Mouse (Mus musculus): ENCODE measurements around the gene Gm20708. TPM values are rescaled to one million over a fixed set of nuclear protein-coding genes. Genes with fewer than 3 reads are reported as not detected.

The Gm20708 gene
- polyA plus RNA-seq (2016; fragmentation: Nextera tagmentation; extraction: Ambion mirVana), result 0.23 and 0.27 TPM in 2 replicates

- Histone ChIP-seq H3K4me1 (peaks cover 82% of the 10 kb centered on the region), H3K9ac (peak within 1 kb of the TSS; percentile 94), H3K36me3 (peaks cover 77% of the 10 kb centered on the region)
Observed at GRCm38 (mm10) chr11:117809407-117810311, at the start of gene Gm20708, which contains the start of gene Syngr2. Gene Gm20708 (plus strand): TSS chr11:117809668. Gene Syngr2 (plus strand): TSS chr11:117809668.

GRCm38 (mm10) chr11:117760374-117761119 lies 48.9 kb upstream of the Gm20708 start:
- Histone ChIP-seq H3K4me1 (no peaks in the 10 kb centered on the region), H3K4me2 (no peak overlapping the region), H3K27me3 (replicated peaks) (no peaks in the 10 kb centered on the region), H3K27ac (no peak overlapping the region), H3K9me3 (replicated peaks) (no peaks in the 10 kb centered on the region), H3K9ac (no peak overlapping the region), H3K36me3 (peaks cover 91% of the 10 kb centered on the region), H3K4me3 (no peak overlapping the region)
- WGBS (ENCODE audit: insufficient replicate concordance), result 94% methylated on average over 26 of the region's 26 CpGs
- no peak for ATAC-seq

More at GRCm38 (mm10) chr11:117809407-117810311, at the start of gene Gm20708, which contains the start of gene Syngr2:
- peak within 1 kb of the TSS; percentile 90 for H3K27ac ChIP-seq
- peak; percentile 73 for ATAC-seq
- H3K4me2 ChIP-seq, result peak within 1 kb of the TSS; percentile 95
- no peaks in the 10 kb centered on the region for H3K9me3 ChIP-seq (replicated peaks)
- no peaks in the 10 kb centered on the region for H3K27me3 ChIP-seq (replicated peaks)
- peak within 1 kb of the TSS; percentile 85 for H3K4me3 ChIP-seq
- WGBS (ENCODE audit: insufficient replicate concordance), result under 1% methylated on average over 57 of the region's 75 CpGs

- ATAC-seq, result no peak
- no peak overlapping the region for H3K4me3 ChIP-seq
- no peaks in the 10 kb centered on the region for H3K4me1 ChIP-seq
- H3K27ac ChIP-seq, result no peak overlapping the region
- no peak overlapping the region for H3K9ac ChIP-seq
- H3K36me3 ChIP-seq, result peaks cover 91% of the 10 kb centered on the region
- H3K9me3 ChIP-seq (replicated peaks), result no peaks in the 10 kb centered on the region
- no peak overlapping the region for H3K4me2 ChIP-seq
- 90% methylated on average over 13 of the region's 13 CpGs for WGBS (ENCODE audit: insufficient replicate concordance)
- no peaks in the 10 kb centered on the region for H3K27me3 ChIP-seq (replicated peaks)
Observed at GRCm38 (mm10) chr11:117761801-117762200, 47.7 kb upstream of the Gm20708 start.

- no peaks in the 10 kb centered on the region for H3K9me3 ChIP-seq (replicated peaks)
- no peak overlapping the region for H3K4me2 ChIP-seq
- no peaks in the 10 kb centered on the region for H3K27me3 ChIP-seq (replicated peaks)
- H3K9ac ChIP-seq, result no peak overlapping the region
- no peak overlapping the region for H3K27ac ChIP-seq
- H3K36me3 ChIP-seq, result peaks cover 91% of the 10 kb centered on the region
- H3K4me1 ChIP-seq, result no peaks in the 10 kb centered on the region
- no peak overlapping the region for H3K4me3 ChIP-seq
- no peak for ATAC-seq
- 80% methylated on average over 12 of the region's 12 CpGs for WGBS (ENCODE audit: insufficient replicate concordance)
Observed at GRCm38 (mm10) chr11:117762246-117762645, 47.2 kb upstream of the Gm20708 start.

- Histone ChIP-seq H3K9me3 (replicated peaks) (no peaks in the 10 kb centered on the region), H3K4me3 (no peak overlapping the region), H3K27ac (no peak overlapping the region), H3K4me1 (peaks cover 7% of the 10 kb centered on the region; the same call in 1 of the 2 replicates), H3K36me3 (peaks cover 91% of the 10 kb centered on the region), H3K9ac (no peak overlapping the region), H3K27me3 (replicated peaks) (no peaks in the 10 kb centered on the region), H3K4me2 (no peak overlapping the region)
- WGBS (ENCODE audit: insufficient replicate concordance), result 85% methylated on average over 9 of the region's 9 CpGs
- 0 out of 2 replicates have a peak, but pooled peaks have one; percentile 8 for ATAC-seq
Observed at GRCm38 (mm10) chr11:117764319-117764718, 45.1 kb upstream of the Gm20708 start.

GRCm38 (mm10) chr11:117765361-117765760 lies 44.1 kb upstream of the Gm20708 start:
- Histone ChIP-seq H3K36me3 (peaks cover 91% of the 10 kb centered on the region), H3K9me3 (replicated peaks) (no peaks in the 10 kb centered on the region), H3K4me1 (peaks cover 8% of the 10 kb centered on the region; the same call in 1 of the 2 replicates), H3K27me3 (replicated peaks) (no peaks in the 10 kb centered on the region), H3K27ac (no peak overlapping the region), H3K4me3 (no peak overlapping the region), H3K4me2 (no peak overlapping the region), H3K9ac (no peak overlapping the region)
- WGBS (ENCODE audit: insufficient replicate concordance), result 86% methylated on average over 5 of the region's 5 CpGs
- ATAC-seq, result peak; percentile 16; the same call in 1 of the 2 replicates

- Histone ChIP-seq H3K4me2 (no peak overlapping the region), H3K4me1 (peaks cover 8% of the 10 kb centered on the region; the same call in 1 of the 2 replicates), H3K36me3 (peaks cover 91% of the 10 kb centered on the region), H3K9me3 (replicated peaks) (no peaks in the 10 kb centered on the region), H3K27me3 (replicated peaks) (no peaks in the 10 kb centered on the region), H3K4me3 (no peak overlapping the region), H3K9ac (no peak overlapping the region), H3K27ac (no peak overlapping the region)
- no peak for ATAC-seq
- 88% methylated on average over 3 of the region's 3 CpGs for WGBS (ENCODE audit: insufficient replicate concordance)
Observed at GRCm38 (mm10) chr11:117766275-117766674, 43.2 kb upstream of the Gm20708 start.

- Histone ChIP-seq H3K9me3 (replicated peaks) (no peaks in the 10 kb centered on the region), H3K4me2 (no peak overlapping the region), H3K4me3 (no peak overlapping the region), H3K4me1 (peaks cover 15% of the 10 kb centered on the region), H3K27ac (no peak overlapping the region), H3K9ac (no peak overlapping the region), H3K27me3 (replicated peaks) (no peaks in the 10 kb centered on the region), H3K36me3 (peaks cover 100% of the 10 kb centered on the region)
- no peak for ATAC-seq
- 83% methylated on average over 20 of the region's 20 CpGs for WGBS (ENCODE audit: insufficient replicate concordance)
Observed at GRCm38 (mm10) chr11:117768725-117769682, 40.5 kb upstream of the Gm20708 start.

GRCm38 (mm10) chr11:117769683-117770047 lies 39.8 kb upstream of the Gm20708 start:
- H3K9me3 ChIP-seq (replicated peaks), result no peaks in the 10 kb centered on the region
- H3K4me1 ChIP-seq, result peaks cover 15% of the 10 kb centered on the region
- no peak overlapping the region for H3K4me2 ChIP-seq
- H3K9ac ChIP-seq, result no peak overlapping the region
- H3K4me3 ChIP-seq, result no peak overlapping the region
- peaks cover 100% of the 10 kb centered on the region for H3K36me3 ChIP-seq
- 92% methylated on average over 7 of the region's 7 CpGs for WGBS (ENCODE audit: insufficient replicate concordance)
- ATAC-seq, result no peak
- H3K27me3 ChIP-seq (replicated peaks), result no peaks in the 10 kb centered on the region
- no peak overlapping the region for H3K27ac ChIP-seq

- Histone ChIP-seq H3K4me1 (peaks cover 15% of the 10 kb centered on the region), H3K9ac (no peak overlapping the region), H3K27ac (no peak overlapping the region), H3K27me3 (replicated peaks) (no peaks in the 10 kb centered on the region), H3K36me3 (peaks cover 100% of the 10 kb centered on the region), H3K4me3 (no peak overlapping the region), H3K4me2 (no peak overlapping the region), H3K9me3 (replicated peaks) (no peaks in the 10 kb centered on the region)
- 86% methylated on average over 10 of the region's 10 CpGs for WGBS (ENCODE audit: insufficient replicate concordance)
- no peak for ATAC-seq
Observed at GRCm38 (mm10) chr11:117770407-117770806, 39.1 kb upstream of the Gm20708 start.

GRCm38 (mm10) chr11:117772352-117772751 lies 37.1 kb upstream of the Gm20708 start:
- WGBS (ENCODE audit: insufficient replicate concordance), result 94% methylated on average over 7 of the region's 7 CpGs
- Histone ChIP-seq H3K4me1 (peaks cover 33% of the 10 kb centered on the region), H3K9me3 (replicated peaks) (no peaks in the 10 kb centered on the region), H3K9ac (no peak overlapping the region), H3K27me3 (replicated peaks) (no peaks in the 10 kb centered on the region), H3K36me3 (peaks cover 100% of the 10 kb centered on the region), H3K4me2 (no peak overlapping the region), H3K27ac (no peak overlapping the region), H3K4me3 (no peak overlapping the region)
- no peak for ATAC-seq

Data from liver, embryonic 12.5 days (tissue).